Mouse (Mus musculus) lung, embryonic 14.5 days (tissue): ENCODE data around the gene Abca3. TPM values are rescaled to one million over a fixed set of nuclear protein-coding genes. Genes with fewer than 3 reads are reported as not detected.
"Not testable (repeated sequence)": the region's sequence is repeated elsewhere in the genome, so short reads cannot be mapped to it uniquely, and the experiment has no call there.

Experiments
- ATAC-seq: fragments of 200-750 bp; cut with Nextera tagmentation; 2 replicates; pipeline ENCODE4 v1.8.0; 2017; ENCODE audit warnings: mild to moderate bottlenecking, moderate TSS enrichment, moderate library complexity; ENCODE audit not compliant: insufficient read depth
- DNase-seq: peaks from one replicate; pipeline ENCODE4 v3.0.0-alpha.2; 2015
- H3K27ac ChIP-seq: fragments of 300-500 bp; sonication (generic); 2 replicates; pipeline ENCODE4 v1.5.1; 2014; ENCODE audit warnings: low read depth, mild to moderate bottlenecking, moderate library complexity
- H3K27me3 ChIP-seq: fragments of 300-500 bp; sonication (generic); 2 replicates; pipeline ENCODE4 v1.6.1; 2014; ENCODE audit warnings: low read length, control low read depth; ENCODE audit not compliant: insufficient read depth
- H3K36me3 ChIP-seq: fragments of 300-500 bp; sonication (generic); 2 replicates; pipeline ENCODE4 v1.6.1; 2014; ENCODE audit warnings: control low read depth; ENCODE audit not compliant: insufficient read depth
- H3K4me1 ChIP-seq: fragments of 300-500 bp; sonication (generic); 2 replicates; pipeline ENCODE4 v1.6.1; 2014; ENCODE audit warnings: antibody characterized with exemption, control low read depth; ENCODE audit not compliant: insufficient read depth
- H3K4me2 ChIP-seq: fragments of 300-500 bp; sonication (generic); 2 replicates; pipeline ENCODE4 v1.6.1; 2014; ENCODE audit warnings: mild to moderate bottlenecking
- H3K4me3 ChIP-seq: fragments of 300-500 bp; sonication (generic); 2 replicates; pipeline ENCODE4 v1.5.1; 2014; ENCODE audit warnings: low read depth, low read length
- H3K9ac ChIP-seq: fragments of 300-500 bp; sonication (generic); 2 replicates; pipeline ENCODE4 v1.6.1; 2014
- H3K9me3 ChIP-seq: fragments of 300-500 bp; sonication (generic); 2 replicates; pipeline ENCODE4 v1.6.1; 2016; ENCODE audit warnings: low read depth, low read length, control low read depth
- CTCF ChIP-seq: IDR thresholded peaks from 2 replicates; pipeline ENCODE4 v1.5.1; 2016; ENCODE audit warnings: antibody characterized with exemption, low read depth
- WGBS: fragments of 180-500 bp; shearing (Covaris S2); extraction: QIAGEN DNeasy Blood & Tissue Kit; methylation state at CpG from one replicate; pipeline ENCODE4 v1.1.7; 2014; 5-methylcytosine and 5-hydroxymethylcytosine counted together
- microRNA-seq: library from miRNA; unstranded; fragments of <30 nt; microRNA quantifications from one replicate; pipeline ENCODE4, GENCODE M21; 2016; ENCODE audit warnings: borderline number of aligned reads
- polyA plus RNA-seq: library from polyadenylated mRNA; unstranded; fragments of >200 nt; fragmentation: Nextera tagmentation; extraction: Ambion mirVana; gene quantifications from 2 replicates; pipeline ENCODE4 v1.2.1, GENCODE M21; 2014

Abca3 gene
- polyA plus RNA-seq, 1 experiment from 2014 or later: 16.2 TPM

GRCm38 (mm10) chr17:24446590-24446989 is 94.8 kb downstream of the Abca3 start:
- DNase-seq (no peak), ATAC-seq (no peak)
- H3K27me3 ChIP-seq: no peaks in the 10 kb centered on the region
- H3K4me3 ChIP-seq: no peak overlapping the region
- 93% methylated on average over 8 of the region's 8 CpGs for WGBS
- H3K9me3 ChIP-seq: no peaks in the 10 kb centered on the region
- H3K4me2 ChIP-seq: no peak overlapping the region
- peaks cover 86% of the 10 kb centered on the region for H3K36me3 ChIP-seq
- H3K27ac ChIP-seq: no peak overlapping the region
- no peak for TF ChIP-seq CTCF
- no peaks in the 10 kb centered on the region for H3K4me1 ChIP-seq
- H3K9ac ChIP-seq: no peak overlapping the region

GRCm38 (mm10) chr17:24449507-24449906 is 97.8 kb downstream of the Abca3 start:
- TF ChIP-seq CTCF: no peak
- DNase-seq (no peak), ATAC-seq (no peak)
- no peaks in the 10 kb centered on the region for H3K27me3 ChIP-seq
- H3K4me2 ChIP-seq: no peak overlapping the region
- 87% methylated on average over 6 of the region's 6 CpGs for WGBS
- H3K4me3 ChIP-seq: no peak overlapping the region
- H3K9ac ChIP-seq: no peak overlapping the region
- 0 out of 2 replicates have a peak, but pooled peaks cover 5% of the 10 kb centered on the region for H3K4me1 ChIP-seq
- H3K36me3 ChIP-seq: peaks cover 65% of the 10 kb centered on the region
- H3K9me3 ChIP-seq: no peaks in the 10 kb centered on the region
- H3K27ac ChIP-seq: no peak overlapping the region

- no peak overlapping the region for H3K4me3 ChIP-seq
- WGBS: 96% methylated on average over 6 of the region's 6 CpGs
- no peak for TF ChIP-seq CTCF
- no peak overlapping the region for H3K9ac ChIP-seq
- no peak overlapping the region for H3K4me2 ChIP-seq
- ATAC-seq (no peak), DNase-seq (no peak)
- H3K27ac ChIP-seq: no peak overlapping the region
- H3K4me1 ChIP-seq: 0 out of 2 replicates have a peak, but pooled peaks cover 5% of the 10 kb centered on the region
- H3K9me3 ChIP-seq: no peaks in the 10 kb centered on the region
- H3K27me3 ChIP-seq: no peaks in the 10 kb centered on the region
- H3K36me3 ChIP-seq: peaks cover 48% of the 10 kb centered on the region
Measured at GRCm38 (mm10) chr17:24451220-24451619, 99.5 kb downstream of the Abca3 start.

GRCm38 (mm10) chr17:24453372-24453771 is 101.6 kb downstream of the Abca3 start:
- H3K4me2 ChIP-seq: peak overlapping the region; percentile 59

GRCm38 (mm10) chr17:24454218-24454755 is 102.5 kb downstream of the Abca3 start:
- DNase-seq (no peak), ATAC-seq (no peak)
- H3K27me3 ChIP-seq: no peaks in the 10 kb centered on the region
- H3K9ac ChIP-seq: peak overlapping the region; percentile 94
- H3K27ac ChIP-seq: peak overlapping the region; percentile 98
- H3K9me3 ChIP-seq: no peaks in the 10 kb centered on the region
- H3K4me2 ChIP-seq: peak overlapping the region; percentile 59
- H3K36me3 ChIP-seq: peaks cover 18% of the 10 kb centered on the region
- H3K4me3 ChIP-seq: peak overlapping the region; percentile 91
- WGBS: 4% methylated on average over 14 of the region's 14 CpGs
- TF ChIP-seq CTCF: no peak
- 0 out of 2 replicates have a peak, but pooled peaks cover 5% of the 10 kb centered on the region for H3K4me1 ChIP-seq

More at GRCm38 (mm10) chr17:24453372-24453771, 101.6 kb downstream of the Abca3 start:
- H3K27me3 ChIP-seq: no peaks in the 10 kb centered on the region
- TF ChIP-seq CTCF: no peak
- no peaks in the 10 kb centered on the region for H3K9me3 ChIP-seq
- H3K9ac ChIP-seq: no peak overlapping the region
- no peak overlapping the region for H3K27ac ChIP-seq
- WGBS: 73% methylated on average over 2 of the region's 2 CpGs
- H3K4me3 ChIP-seq: no peak overlapping the region
- DNase-seq (no peak), ATAC-seq (no peak)
- peaks cover 27% of the 10 kb centered on the region for H3K36me3 ChIP-seq
- 0 out of 2 replicates have a peak, but pooled peaks cover 5% of the 10 kb centered on the region for H3K4me1 ChIP-seq

- peak; percentile 94 for ATAC-seq
- Histone ChIP-seq H3K4me1 (0 out of 2 replicates have a peak, but pooled peaks cover 5% of the 10 kb centered on the region), H3K36me3 (peaks cover 11% of the 10 kb centered on the region), H3K4me3 (peak overlapping the region; percentile 91), H3K9me3 (no peaks in the 10 kb centered on the region), H3K4me2 (peak overlapping the region; percentile 59), H3K27ac (peak overlapping the region; percentile 98), H3K27me3 (no peaks in the 10 kb centered on the region), H3K9ac (peak overlapping the region; percentile 94)
- WGBS: under 1% methylated on average over 67 of the region's 67 CpGs
- peak; percentile 32; the same call in 1 of the 2 replicates for TF ChIP-seq CTCF
- peak; percentile 100 for DNase-seq
Measured at GRCm38 (mm10) chr17:24454756-24455522, 103.2 kb downstream of the Abca3 start.

GRCm38 (mm10) chr17:24455523-24456206 is 103.9 kb downstream of the Abca3 start:
- Histone ChIP-seq H3K27ac (peak overlapping the region; percentile 58), H3K4me2 (peak overlapping the region; percentile 46), H3K4me3 (peak overlapping the region; percentile 91)
- not testable (repeated sequence) for DNase-seq, H3K36me3 ChIP-seq, H3K4me1 ChIP-seq, H3K27me3 ChIP-seq, ATAC-seq, H3K9ac ChIP-seq, H3K9me3 ChIP-seq
- TF ChIP-seq CTCF: peak; percentile 3; the same call in 1 of the 2 replicates
- 46% methylated on average over 10 of the region's 10 CpGs for WGBS

Small RNA genes lying within 50 kb of the gene (microRNA-seq; reads per million reads assigned to microRNA genes)
- not detected for gene Gm24427

Other genes with a start within 250 kb of the Abca3 start
- gene Pdpk1, start 201.0 kb upstream of the Abca3 start, polyA plus RNA-seq: 34.9 and 37.3 TPM in 2 replicates
- gene Amdhd2, start 188.2 kb upstream of the Abca3 start, polyA plus RNA-seq: 23.6 and 33.3 TPM in 2 replicates
- 450 and 473 TPM in 2 replicates for gene Atp6v0c, start 182.2 kb upstream of the Abca3 start, polyA plus RNA-seq
- gene Tbc1d24, start 146.4 kb upstream of the Abca3 start, polyA plus RNA-seq: 6.4 and 7.0 TPM in 2 replicates
- 8.2 and 10.3 TPM in 2 replicates for gene Ntn3, start 142.4 kb upstream of the Abca3 start, polyA plus RNA-seq
- gene Tedc2, start 131.1 kb upstream of the Abca3 start, polyA plus RNA-seq: 14.5 and 15.2 TPM in 2 replicates
- 79.3 and 81.1 TPM in 2 replicates for gene Ccnf, start 100.5 kb upstream of the Abca3 start, polyA plus RNA-seq
- gene Abca17, start 882 bp upstream of the Abca3 start, polyA plus RNA-seq: not detected in 2 replicates
- gene Rnps1, start 62.6 kb downstream of the Abca3 start, polyA plus RNA-seq: 282 and 292 TPM in 2 replicates
- 79.8 and 80.8 TPM in 2 replicates for gene Eci1, start 74.7 kb downstream of the Abca3 start, polyA plus RNA-seq
- gene Dnase1l2, start 91.2 kb downstream of the Abca3 start, polyA plus RNA-seq: 1.8 and 2.6 TPM in 2 replicates
- gene E4f1, start 118.4 kb downstream of the Abca3 start, polyA plus RNA-seq: 22.3 and 25.2 TPM in 2 replicates
- gene Pgp, start 118.4 kb downstream of the Abca3 start, polyA plus RNA-seq: 57.9 and 60.2 TPM in 2 replicates
- 0.37 TPM in 1 of 2 replicates, not detected in the other for gene Bricd5, start 121.9 kb downstream of the Abca3 start, polyA plus RNA-seq
- gene Mlst8, start 127.1 kb downstream of the Abca3 start, polyA plus RNA-seq: 23.8 and 30.2 TPM in 2 replicates
- gene Caskin1, start 136.7 kb downstream of the Abca3 start, polyA plus RNA-seq: 0.93 and 1.1 TPM in 2 replicates
- 103 and 106 TPM in 2 replicates for gene Traf7, start 176.0 kb downstream of the Abca3 start, polyA plus RNA-seq
- 2.8 and 3.1 TPM in 2 replicates for gene Rab26, start 182.3 kb downstream of the Abca3 start, polyA plus RNA-seq
- gene Pkd1, start 197.9 kb downstream of the Abca3 start, polyA plus RNA-seq: 27.6 and 34.0 TPM in 2 replicates